In the genomic region with DNA sequence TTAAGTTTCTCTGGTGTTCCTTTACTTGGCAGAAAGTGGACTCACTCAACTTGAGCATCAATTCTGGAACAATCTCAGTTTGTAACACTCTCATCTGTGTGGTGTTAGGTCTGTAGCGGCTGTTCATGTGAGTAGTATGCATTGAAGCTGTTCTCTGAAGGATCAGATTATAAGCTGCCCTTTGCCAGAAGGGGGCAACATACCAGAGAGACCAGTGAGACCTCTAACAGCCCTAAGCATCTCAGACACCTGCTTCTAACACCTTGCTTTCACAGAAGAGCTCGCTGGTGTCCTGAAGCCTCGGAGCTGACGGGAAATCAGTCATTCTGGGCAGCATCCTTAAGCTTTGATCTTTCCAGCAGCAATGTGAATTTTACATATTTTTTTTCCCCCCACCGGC, we compare ENCODE assay signal across 13 mouse cellular contexts. TPM values are rescaled to one million over a fixed set of nuclear protein-coding genes. Genes with fewer than 3 reads are reported as not detected.
DNase-seq lines count a peak whose midpoint lies in the region; ATAC-seq and TF ChIP-seq lines count a peak whose summit lies in the region.
"Had no signal": no experiment of that assay in that cellular context is flagged by ENCODE, and none has a peak within 500 bp of the region (broad histone marks: within the 10 kb centered on the region; RNA-seq: fewer than 3 reads in every experiment).

No protein-coding gene starts in this region.

- no peak overlapping the region for H3K4me3 ChIP-seq in left cerebral cortex, adult 2 months
- H3K4me3 ChIP-seq: heart, embryonic 13.5 days; hindbrain, embryonic 13.5 days; limb, embryonic 12.5 days had no signal

- no peak overlapping the region for H3K27ac ChIP-seq in left cerebral cortex, adult 2 months
- H3K27ac ChIP-seq: heart, embryonic 13.5 days; hindbrain, embryonic 13.5 days; limb, embryonic 12.5 days had no signal

- ATAC-seq in Patski = no peak

- H3K36me3 ChIP-seq in splenic B cell, adult 2 months (ENCODE audit: control insufficient read depth, insufficient read depth, low read length, poor library complexity, severe bottlenecking) = no peaks in the 10 kb centered on the region
- H3K36me3 ChIP-seq: heart, embryonic 13.5 days; hindbrain, embryonic 13.5 days; limb, embryonic 12.5 days had no signal

- CTCF ChIA-PET in Patski (lab: Charles Lee) = interaction anchor here (0.7 kb wide), 1 partner anchor 33 kb away, joined by 3 read pairs; no protein-coding TSS in a partner anchor

- POLR2A ChIA-PET in Patski (lab: Charles Lee) = no interaction called here

- peaks cover 11% of the 10 kb centered on the region for H3K27me3 ChIP-seq in Patski
- H3K27me3 ChIP-seq in splenic B cell, adult 2 months (ENCODE audit: control insufficient read depth, insufficient read depth, low read length, poor library complexity, severe bottlenecking) = no peaks in the 10 kb centered on the region
- H3K27me3 ChIP-seq: hindbrain, embryonic 13.5 days had no signal

- in situ Hi-C loops in Patski (cut with MboI; ENCODE audit: low pct_unique_long_range_greater_than_20kb) = loop anchor here (10.0 kb wide), 1 partner anchor 135 kb away; no protein-coding TSS in a partner anchor

- intact Hi-C loops in left cerebral cortex, adult 2 months (cut with DNase I) = loop anchor here (5.0 kb wide), 1 partner anchor 727 kb away; no protein-coding TSS in a partner anchor
- intact Hi-C loops in left cerebral cortex, postnatal 14 days (cut with DNase I) = loop anchor here (5.0 to 10.0 kb wide), 3 partner anchors 117 to 725 kb away; no protein-coding TSS in a partner anchor

- peak; percentile 1; the same call in 1 of the 2 replicates for TF ChIP-seq CTCF in left cerebral cortex, adult 2 months (IDR thresholded peaks at IDR 0.05)
- peak; percentile 25 for TF ChIP-seq CTCF in Patski (IDR thresholded peaks at IDR 0.05)

- no peak for DNase-seq in left cerebral cortex, adult 2 months (ENCODE audit: extremely low spot score in 1 of 2, low spot score in 2 of 2)
- DNase-seq in left cerebral cortex, postnatal 14 days (ENCODE audit: low spot score in 2 of 2) = no peak
- DNase-seq in CD4-positive helper T cell, adult 2 months (ENCODE audit: low read depth, low spot score) = peak; percentile 14
- DNase-seq in Patski (ENCODE audit: low read depth, low spot score) = no peak
- DNase-seq in splenic B cell, adult 2 months (ENCODE audit: low read depth, low spot score) = peak; percentile 4
- DNase-seq in natural killer cell, adult 2 months (ENCODE audit: low spot score in 2 of 2) = no peak
- DNase-seq in T-cell, adult 2 months (ENCODE audit: low spot score) = no peak
- DNase-seq: adrenal gland, postnatal 10 days; cerebellum, adult 11 months; lung, postnatal 14 days had no signal

RNA-seq across cellular contexts. Expression of a gene that starts 42.0 kb away (rescaled TPM):
- total RNA-seq in left cerebral cortex, adult 2 months (2021) = 1 to 10 TPM; 1.2 TPM
- 1 to 10 TPM in 1 of 2 experiments, under 1 TPM in 1; 0.75 to 1.1 TPM for total RNA-seq in left cerebral cortex, postnatal 14 days (2021)
- 3.9 TPM for polyA plus RNA-seq in Patski (2021)

Comparison
In these comparisons a context has a peak if more than half of its experiments do, and no peak if none do; other contexts are left out.
1. DNase-seq: peak in CD4-positive helper T cell, adult 2 months (single experiment) and splenic B cell, adult 2 months (single experiment); none in left cerebral cortex, adult 2 months (0 of 2), left cerebral cortex, postnatal 14 days (0 of 2), Patski (single experiment), natural killer cell, adult 2 months (0 of 2) and T-cell, adult 2 months (single experiment).